Mouse (Mus musculus) lung, postnatal 0 days (tissue): ENCODE data around the gene P4ha2.

ENCODE experiments used
- CTCF ChIP-seq: IDR thresholded peaks from 2 replicates; pipeline ENCODE4 v1.5.1; 2016; ENCODE audit warnings: antibody characterized with exemption, mild to moderate bottlenecking
- EP300 ChIP-seq: IDR thresholded peaks from 2 replicates; pipeline ENCODE4 v1.6.1; 2016; ENCODE audit warnings: antibody characterized with exemption, mild to moderate bottlenecking, control low read depth

GRCm38 (mm10) chr11:54155864-54156263 is 56.0 kb downstream of the P4ha2 start:
- TF ChIP-seq CTCF (peak; percentile 43), EP300 (peak; percentile 44; the same call in 1 of the 2 replicates)
